Mouse (Mus musculus): ENCODE data around the gene Klf13. TPM values are rescaled to one million over a fixed set of nuclear protein-coding genes. Genes with fewer than 3 reads are reported as not detected.

The Klf13 gene
- polyA plus RNA-seq, 1 experiment from 2014 or later: 30.1 TPM

DNA sequence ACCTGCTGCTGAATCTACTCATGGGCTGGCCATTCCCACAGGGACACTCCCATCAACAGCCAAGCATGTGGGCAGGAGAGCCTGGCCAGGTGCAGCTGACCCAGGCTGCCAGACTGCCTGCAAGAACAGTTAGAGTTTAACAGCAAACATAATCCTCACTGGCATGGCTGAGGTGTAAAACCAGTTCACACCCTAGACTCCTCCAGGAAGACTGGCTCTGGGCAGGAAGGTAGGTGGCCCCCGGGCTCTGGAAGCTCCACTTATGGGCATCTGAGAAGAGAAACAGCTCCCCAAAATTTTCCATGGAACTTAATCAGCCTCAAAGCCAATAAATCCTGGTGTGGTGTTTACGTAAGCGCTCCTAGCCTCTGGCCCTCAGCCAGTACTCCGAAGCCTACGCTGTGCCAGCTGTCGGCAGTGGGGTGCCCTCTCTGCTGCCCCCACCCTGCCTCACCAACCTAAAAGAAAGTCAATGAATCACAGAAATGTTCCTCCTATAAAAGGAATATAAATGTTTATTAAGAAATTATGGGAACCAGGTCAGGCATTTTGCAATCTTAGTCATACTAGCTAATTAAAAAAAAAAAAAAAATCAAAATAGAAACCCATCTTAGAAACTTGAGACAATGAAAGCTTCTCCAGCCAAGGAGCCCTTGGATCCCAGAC, 13.8 kb downstream of the Klf13 start:
- H3K27me3 ChIP-seq (replicated peaks; ENCODE audit: control insufficient read depth, insufficient read depth, low read length): no peaks in the 10 kb centered on the region
- H3K9me3 ChIP-seq (ENCODE audit: control insufficient read depth, low read length): no peaks in the 10 kb centered on the region
- H3K9ac ChIP-seq (ENCODE audit: low read depth, low read length): no peak overlapping the region
- peak; percentile 83 for DNase-seq (ENCODE audit: low spot score)
- H3K4me3 ChIP-seq (ENCODE audit: low read depth, low read length): no peak overlapping the region
- peak overlapping the region; percentile 65 for H3K27ac ChIP-seq (replicated peaks; ENCODE audit: low read depth, low read length)
- WGBS: 38% methylated on average over 6 of the region's 6 CpGs
- no peak overlapping the region; the same call in 1 of the 2 replicates for H3K4me2 ChIP-seq (ENCODE audit: low read depth, low read length)
- peak; percentile 67 for ATAC-seq (ENCODE audit: low read depth)
- no peaks in the 10 kb centered on the region for H3K36me3 ChIP-seq (ENCODE audit: control insufficient read depth, insufficient read depth, low read length)
- peaks cover 35% of the 10 kb centered on the region for H3K4me1 ChIP-seq (ENCODE audit: control insufficient read depth, insufficient read depth, low read length)

DNA sequence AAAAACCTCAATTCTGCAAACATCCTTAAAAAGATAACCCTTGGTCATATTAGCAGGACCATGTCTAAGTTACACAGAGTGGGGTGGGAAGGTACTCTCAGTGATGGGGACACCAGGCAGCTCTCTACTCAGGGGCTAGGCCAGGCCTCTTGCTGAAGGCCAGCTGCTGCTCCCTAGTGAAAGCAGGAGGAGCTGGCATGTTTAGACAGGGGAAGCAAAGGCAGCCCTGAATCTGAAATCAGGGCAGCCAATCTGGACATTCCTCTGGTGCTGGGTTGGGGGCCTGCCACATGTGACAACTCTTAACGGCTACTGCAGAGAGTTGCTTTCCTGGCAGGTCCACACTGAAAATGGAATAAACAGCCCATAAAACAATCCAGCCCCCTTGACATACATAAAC, 14.6 kb downstream of the Klf13 start:
- H3K27ac ChIP-seq (replicated peaks; ENCODE audit: low read depth, low read length): no peak overlapping the region
- DNase-seq (ENCODE audit: low spot score): no peak
- H3K27me3 ChIP-seq (replicated peaks; ENCODE audit: control insufficient read depth, insufficient read depth, low read length): no peaks in the 10 kb centered on the region
- no peak overlapping the region for H3K4me3 ChIP-seq (ENCODE audit: low read depth, low read length)
- H3K9me3 ChIP-seq (ENCODE audit: control insufficient read depth, low read length): no peaks in the 10 kb centered on the region
- H3K36me3 ChIP-seq (ENCODE audit: control insufficient read depth, insufficient read depth, low read length): no peaks in the 10 kb centered on the region
- H3K9ac ChIP-seq (ENCODE audit: low read depth, low read length): no peak overlapping the region
- ATAC-seq (ENCODE audit: low read depth): no peak
- 57% methylated on average over 1 of the region's 1 CpGs for WGBS
- no peak overlapping the region for H3K4me2 ChIP-seq (ENCODE audit: low read depth, low read length)
- peaks cover 35% of the 10 kb centered on the region for H3K4me1 ChIP-seq (ENCODE audit: control insufficient read depth, insufficient read depth, low read length)

DNA sequence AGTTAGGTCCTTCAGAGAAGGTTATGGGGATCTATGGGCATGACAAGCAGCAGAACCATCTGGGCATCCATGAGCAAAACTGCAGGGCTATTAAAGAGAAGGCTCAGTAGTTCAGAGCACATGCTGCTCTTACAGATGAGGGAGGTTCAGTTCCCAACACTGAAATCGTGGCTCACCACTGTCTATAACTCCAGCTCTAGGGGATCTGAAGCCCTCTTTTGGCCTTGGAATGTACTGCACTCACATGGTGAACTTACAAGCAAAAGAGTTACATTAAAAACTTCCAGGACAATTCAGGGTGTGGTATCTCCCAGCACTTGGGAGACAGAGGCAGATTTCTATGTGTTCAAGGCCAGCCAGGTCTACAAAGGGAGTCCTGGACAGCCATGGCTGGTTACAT, 15.7 kb downstream of the Klf13 start:
- no peak overlapping the region for H3K4me3 ChIP-seq (ENCODE audit: low read depth, low read length)
- no peak overlapping the region for H3K9ac ChIP-seq (ENCODE audit: low read depth, low read length)
- no peaks in the 10 kb centered on the region for H3K27me3 ChIP-seq (replicated peaks; ENCODE audit: control insufficient read depth, insufficient read depth, low read length)
- 96% methylated on average over 1 of the region's 1 CpGs for WGBS
- ATAC-seq (ENCODE audit: low read depth) (no peak), DNase-seq (ENCODE audit: low spot score) (no peak)
- no peaks in the 10 kb centered on the region for H3K9me3 ChIP-seq (ENCODE audit: control insufficient read depth, low read length)
- no peaks in the 10 kb centered on the region for H3K36me3 ChIP-seq (ENCODE audit: control insufficient read depth, insufficient read depth, low read length)
- peaks cover 35% of the 10 kb centered on the region for H3K4me1 ChIP-seq (ENCODE audit: control insufficient read depth, insufficient read depth, low read length)
- H3K4me2 ChIP-seq (ENCODE audit: low read depth, low read length): no peak overlapping the region
- H3K27ac ChIP-seq (replicated peaks; ENCODE audit: low read depth, low read length): no peak overlapping the region

DNA sequence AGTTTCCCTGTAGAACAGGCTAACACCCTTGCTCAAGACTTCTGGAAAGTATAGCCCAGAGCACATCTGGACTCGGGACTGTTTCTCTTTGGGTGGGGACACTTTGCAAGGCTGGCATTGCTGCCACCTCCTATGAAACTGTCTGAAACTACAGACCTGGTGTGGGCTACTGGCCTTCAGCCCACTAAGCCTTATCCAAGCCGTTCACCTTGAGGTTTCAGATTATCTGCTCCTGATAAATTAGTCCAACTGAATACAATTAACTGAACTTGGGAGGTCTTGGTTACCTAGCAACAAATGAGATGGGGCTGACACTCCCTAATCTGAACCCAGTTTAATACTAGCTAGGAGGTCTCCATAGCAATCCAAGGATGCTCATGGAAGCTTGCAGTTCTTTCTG, 16.1 kb downstream of the Klf13 start:
- no peak overlapping the region for H3K27ac ChIP-seq (replicated peaks; ENCODE audit: low read depth, low read length)
- H3K4me3 ChIP-seq (ENCODE audit: low read depth, low read length): no peak overlapping the region
- 86% methylated on average over 2 of the region's 2 CpGs for WGBS
- DNase-seq (ENCODE audit: low spot score) (no peak), ATAC-seq (ENCODE audit: low read depth) (no peak)
- no peak overlapping the region for H3K4me2 ChIP-seq (ENCODE audit: low read depth, low read length)
- peaks cover 35% of the 10 kb centered on the region for H3K4me1 ChIP-seq (ENCODE audit: control insufficient read depth, insufficient read depth, low read length)
- H3K27me3 ChIP-seq (replicated peaks; ENCODE audit: control insufficient read depth, insufficient read depth, low read length): no peaks in the 10 kb centered on the region
- H3K36me3 ChIP-seq (ENCODE audit: control insufficient read depth, insufficient read depth, low read length): no peaks in the 10 kb centered on the region
- H3K9me3 ChIP-seq (ENCODE audit: control insufficient read depth, low read length): no peaks in the 10 kb centered on the region
- no peak overlapping the region for H3K9ac ChIP-seq (ENCODE audit: low read depth, low read length)

DNA sequence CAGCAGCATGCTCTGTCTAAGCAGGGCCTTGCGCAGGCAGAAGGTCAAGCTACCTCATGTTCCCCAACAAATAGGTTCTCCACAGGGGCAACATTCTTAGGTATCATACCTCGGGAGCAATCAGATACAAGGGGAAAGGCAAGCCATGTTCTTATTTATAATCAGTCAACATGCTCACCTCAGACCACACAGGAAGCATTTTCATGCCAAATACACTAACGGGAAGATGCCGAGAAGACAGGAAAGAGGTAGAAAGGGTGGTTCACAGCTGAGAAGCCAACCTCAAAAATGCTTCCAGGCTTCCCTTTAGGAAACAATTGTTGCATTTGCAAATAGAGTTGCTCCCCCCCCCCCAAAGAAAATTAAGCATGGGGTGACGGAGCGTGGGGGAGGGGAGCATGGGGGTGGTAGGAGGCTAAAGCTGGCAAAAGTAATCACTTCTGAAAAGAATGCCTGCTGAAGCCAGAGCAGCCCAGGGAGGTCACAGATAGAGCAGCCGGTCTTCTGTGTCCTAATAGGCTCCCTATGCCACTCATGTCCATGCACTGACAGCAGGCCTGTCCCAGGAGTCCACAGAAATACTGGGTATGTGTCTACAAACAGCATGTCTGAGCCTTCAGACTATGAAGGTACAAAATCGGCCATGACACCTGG, 16.7 kb downstream of the Klf13 start:
- WGBS: 65% methylated on average over 8 of the region's 8 CpGs

GRCm38 (mm10) chr7:63918771-63919768, 19.6 kb downstream of the Klf13 start:
- Histone ChIP-seq H3K9ac (ENCODE audit: low read depth, low read length) (no peak overlapping the region), H3K4me2 (ENCODE audit: low read depth, low read length) (no peak overlapping the region)
- no peak for ATAC-seq (ENCODE audit: low read depth)

More for the DNA sequence above, 16.7 kb downstream of the Klf13 start:
- Histone ChIP-seq H3K4me2 (ENCODE audit: low read depth, low read length) (no peak overlapping the region), H3K4me1 (ENCODE audit: control insufficient read depth, insufficient read depth, low read length) (peaks cover 35% of the 10 kb centered on the region), H3K9me3 (ENCODE audit: control insufficient read depth, low read length) (no peaks in the 10 kb centered on the region), H3K36me3 (ENCODE audit: control insufficient read depth, insufficient read depth, low read length) (no peaks in the 10 kb centered on the region), H3K4me3 (ENCODE audit: low read depth, low read length) (no peak overlapping the region), H3K9ac (ENCODE audit: low read depth, low read length) (no peak overlapping the region), H3K27ac (replicated peaks; ENCODE audit: low read depth, low read length) (no peak overlapping the region), H3K27me3 (replicated peaks; ENCODE audit: control insufficient read depth, insufficient read depth, low read length) (no peaks in the 10 kb centered on the region)
- ATAC-seq (ENCODE audit: low read depth): no peak
- no peak for DNase-seq (ENCODE audit: low spot score)

DNA sequence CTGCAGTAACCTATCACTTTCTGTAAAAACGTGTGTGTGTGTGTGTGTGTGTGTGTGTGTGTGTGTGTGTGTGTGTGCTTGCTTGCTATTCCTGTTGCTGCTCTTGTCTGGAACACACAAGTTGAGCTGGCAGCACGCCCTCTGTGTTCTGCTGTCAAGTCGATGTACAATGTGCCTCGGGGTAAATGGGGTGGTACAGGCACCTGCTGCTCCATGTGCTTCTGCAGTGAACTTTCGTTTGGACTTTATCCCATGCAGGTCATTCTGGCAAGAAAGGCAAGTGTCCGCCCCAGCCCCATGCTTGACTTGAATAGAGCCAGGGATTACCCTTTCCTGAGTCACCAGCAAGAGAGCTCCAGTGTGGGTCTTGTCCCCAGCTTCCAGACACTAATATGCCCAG, 21.0 kb downstream of the Klf13 start:
- ATAC-seq (ENCODE audit: low read depth): no peak
- Histone ChIP-seq H3K4me2 (ENCODE audit: low read depth, low read length) (no peak overlapping the region), H3K4me3 (ENCODE audit: low read depth, low read length) (no peak overlapping the region), H3K9ac (ENCODE audit: low read depth, low read length) (no peak overlapping the region), H3K36me3 (ENCODE audit: control insufficient read depth, insufficient read depth, low read length) (no peaks in the 10 kb centered on the region), H3K27me3 (replicated peaks; ENCODE audit: control insufficient read depth, insufficient read depth, low read length) (no peaks in the 10 kb centered on the region), H3K9me3 (ENCODE audit: control insufficient read depth, low read length) (no peaks in the 10 kb centered on the region), H3K27ac (replicated peaks; ENCODE audit: low read depth, low read length) (no peak overlapping the region), H3K4me1 (ENCODE audit: control insufficient read depth, insufficient read depth, low read length) (peaks cover 9% of the 10 kb centered on the region; the same call in 1 of the 2 replicates)
- DNase-seq (ENCODE audit: low spot score): peak; percentile 51
- WGBS: 63% methylated on average over 6 of the region's 6 CpGs

More at GRCm38 (mm10) chr7:63918771-63919768, 19.6 kb downstream of the Klf13 start:
- Histone ChIP-seq H3K36me3 (ENCODE audit: control insufficient read depth, insufficient read depth, low read length) (no peaks in the 10 kb centered on the region), H3K9me3 (ENCODE audit: control insufficient read depth, low read length) (no peaks in the 10 kb centered on the region), H3K27ac (replicated peaks; ENCODE audit: low read depth, low read length) (no peak overlapping the region), H3K4me1 (ENCODE audit: control insufficient read depth, insufficient read depth, low read length) (peaks cover 12% of the 10 kb centered on the region), H3K27me3 (replicated peaks; ENCODE audit: control insufficient read depth, insufficient read depth, low read length) (no peaks in the 10 kb centered on the region), H3K4me3 (ENCODE audit: low read depth, low read length) (no peak overlapping the region)
- DNase-seq (ENCODE audit: low spot score): no peak
- WGBS: 87% methylated on average over 12 of the region's 12 CpGs

DNA sequence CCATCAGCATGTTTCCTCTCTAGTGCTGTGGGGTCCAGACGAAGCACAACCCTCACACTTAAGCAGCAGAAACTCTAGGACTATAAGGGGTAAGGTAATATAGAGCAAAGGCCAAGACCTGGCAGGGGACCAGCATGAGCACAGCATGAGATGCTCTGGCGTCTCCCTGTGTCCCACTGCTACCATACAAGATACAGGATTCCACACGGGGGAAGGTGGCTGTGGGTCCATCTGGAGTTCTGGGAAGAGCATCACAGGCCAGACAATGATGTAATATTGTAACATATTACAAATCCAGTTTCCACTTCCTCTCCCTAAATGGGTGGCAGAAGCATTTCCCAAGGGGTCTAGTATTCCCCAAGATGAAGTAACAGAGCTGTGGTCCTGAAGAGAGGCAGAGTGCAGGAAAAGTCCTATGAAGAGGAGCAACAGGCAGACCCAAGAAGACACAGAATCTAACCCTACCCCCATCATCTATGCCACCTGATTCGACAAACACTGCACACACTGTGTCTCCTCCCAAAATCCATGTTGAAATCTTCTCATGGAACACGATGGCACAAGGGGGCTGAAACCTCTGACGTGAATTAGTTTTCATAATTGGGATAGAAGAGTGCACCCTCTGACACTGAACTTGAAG, 22.3 kb downstream of the Klf13 start, which contains the start of gene E030018B13Rik:
E030018B13Rik (plus strand) TSS at position 590 of the 640 bp plus-strand sequence.
- no peaks in the 10 kb centered on the region for H3K9me3 ChIP-seq (ENCODE audit: control insufficient read depth, low read length)
- no peak within 1 kb of the TSS for H3K27ac ChIP-seq (replicated peaks; ENCODE audit: low read depth, low read length)
- peaks cover 13% of the 10 kb centered on the region for H3K4me1 ChIP-seq (ENCODE audit: control insufficient read depth, insufficient read depth, low read length)
- no peak within 1 kb of the TSS for H3K9ac ChIP-seq (ENCODE audit: low read depth, low read length)
- DNase-seq (ENCODE audit: low spot score) (no peak), ATAC-seq (ENCODE audit: low read depth) (no peak)
- WGBS: 89% methylated on average over 6 of the region's 6 CpGs
- no peaks in the 10 kb centered on the region for H3K36me3 ChIP-seq (ENCODE audit: control insufficient read depth, insufficient read depth, low read length)
- H3K4me3 ChIP-seq (ENCODE audit: low read depth, low read length): no peak within 1 kb of the TSS
- no peaks in the 10 kb centered on the region for H3K27me3 ChIP-seq (replicated peaks; ENCODE audit: control insufficient read depth, insufficient read depth, low read length)
- no peak within 1 kb of the TSS for H3K4me2 ChIP-seq (ENCODE audit: low read depth, low read length)

Data from embryonic facial prominence, embryonic 14.5 days (tissue).